Mouse (Mus musculus): Measurements from ENCODE around the gene Nr6a1.
A peak's percentile ranks its signal among the peaks of the same experiment; 100 is the strongest.

DNA sequence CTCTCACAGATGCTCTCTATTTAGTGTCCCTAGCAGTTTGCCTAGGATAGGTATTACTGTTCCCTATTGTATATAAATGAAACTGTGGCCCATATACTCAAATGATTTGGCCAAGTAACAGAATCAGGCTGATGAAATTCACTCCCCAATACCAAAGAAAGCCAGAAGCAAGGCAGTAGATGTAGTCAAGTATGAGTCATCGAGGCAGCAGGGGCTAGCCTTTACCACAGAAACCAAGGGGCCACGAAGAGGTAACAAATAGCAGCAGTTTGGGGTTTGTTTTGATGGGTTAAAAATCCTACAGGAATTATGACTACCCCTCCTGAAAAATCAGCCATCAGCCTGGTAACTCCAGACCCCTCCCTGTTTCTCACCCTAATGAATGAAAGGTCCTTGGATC is 147.5 kb downstream of the Nr6a1 start:
- TF ChIP-seq POLR2A (IDR thresholded peaks at IDR 0.05; ENCODE audit: insufficient read length, low read depth) = no peak
- no peak for TF ChIP-seq E2F4 (IDR thresholded peaks at IDR 0.05; ENCODE audit: insufficient read depth)
- TF ChIP-seq CEBPB (IDR thresholded peaks at IDR 0.05; ENCODE audit: insufficient read depth, poor library complexity, severe bottlenecking) = peak; percentile 58; the same call in 1 of the 2 replicates
- TF ChIP-seq USF1 (IDR thresholded peaks at IDR 0.05; ENCODE audit: low read depth) = no peak
- TF ChIP-seq POLR2AphosphoS2 (IDR thresholded peaks at IDR 0.05; ENCODE audit: insufficient read length, low read depth) = no peak
- TF ChIP-seq MYOG (IDR thresholded peaks at IDR 0.05; ENCODE audit: control insufficient read depth in 1 of 3, insufficient read depth in 1 of 3, insufficient read length in 2 of 3, low read depth in 2 of 3) = no peak
- TF ChIP-seq TCF12 (IDR thresholded peaks at IDR 0.05; ENCODE audit: insufficient read depth, poor library complexity, severe bottlenecking) = no peak
- no peak for TF ChIP-seq MAX (IDR thresholded peaks at IDR 0.05; ENCODE audit: low read depth)
- no peak for TF ChIP-seq MYOD1 (IDR thresholded peaks at IDR 0.05; ENCODE audit: control insufficient read depth in 1 of 3, insufficient read length in 2 of 3, low read depth in 2 of 3)
- TF ChIP-seq TCF3 (IDR thresholded peaks at IDR 0.05; ENCODE audit: insufficient read length, low read depth) = no peak
- TF ChIP-seq SRF (IDR thresholded peaks at IDR 0.05; ENCODE audit: control insufficient read depth, insufficient read length, low read depth) = no peak
- no peak for TF ChIP-seq REST (IDR thresholded peaks at IDR 0.05; ENCODE audit: insufficient read depth, insufficient read length)

Data from myocyte (in vitro differentiated cells).